ENCODE assay signal across 8 mouse cellular contexts in genomic region chr13:54716916-54717315, GRCm38 (mm10). TPM values are rescaled to one million over a fixed set of nuclear protein-coding genes. Genes with fewer than 3 reads are reported as not detected.
DNase-seq lines count a peak whose midpoint lies in the region; ATAC-seq lines count a peak whose summit lies in the region.

No protein-coding gene starts in this region.

- no peak for ATAC-seq in forebrain, embryonic 12.5 days (ENCODE audit: low FRiP score)
- ATAC-seq in hindbrain, embryonic 15.5 days (ENCODE audit: low FRiP score, low read depth), result peak; percentile 23

- H3K4me3 ChIP-seq in forebrain, embryonic 10.5 days, result no peak overlapping the region
- H3K4me3 ChIP-seq in forebrain, embryonic 12.5 days (replicated peaks), result no peak overlapping the region
- no peak overlapping the region for H3K4me3 ChIP-seq in hindbrain, embryonic 15.5 days

- H3K27ac ChIP-seq in forebrain, embryonic 10.5 days, result no peak overlapping the region
- no peak overlapping the region for H3K27ac ChIP-seq in forebrain, embryonic 12.5 days
- no peak overlapping the region for H3K27ac ChIP-seq in hindbrain, embryonic 15.5 days (replicated peaks)

- H3K9ac ChIP-seq in forebrain, embryonic 12.5 days, result no peak overlapping the region
- no peak overlapping the region for H3K9ac ChIP-seq in hindbrain, embryonic 15.5 days

- peaks cover 19% of the 10 kb centered on the region for H3K4me1 ChIP-seq in forebrain, embryonic 10.5 days
- H3K4me1 ChIP-seq in forebrain, embryonic 12.5 days, result no peaks in the 10 kb centered on the region
- 0 out of 2 replicates have a peak, but pooled peaks cover 5% of the 10 kb centered on the region for H3K4me1 ChIP-seq in hindbrain, embryonic 15.5 days (replicated peaks)

- no peaks in the 10 kb centered on the region for H3K9me3 ChIP-seq in forebrain, embryonic 10.5 days
- no peaks in the 10 kb centered on the region for H3K9me3 ChIP-seq in forebrain, embryonic 12.5 days
- H3K9me3 ChIP-seq in hindbrain, embryonic 15.5 days, result no peaks in the 10 kb centered on the region

- peak; percentile 57 for DNase-seq in forebrain, embryonic 10.5 days (ENCODE audit: extremely low spot score, low spot score)
- peak; percentile 43 for DNase-seq in 3134 (ENCODE audit: extremely low read depth, insufficient read length, low spot score)
- peak; percentile 42 for DNase-seq in adrenal gland, postnatal 25 days
- peak; percentile 50 for DNase-seq in embryo, embryonic 9.5 days (ENCODE audit: extremely low spot score)
- DNase-seq in lung, postnatal 10 days, result peak; percentile 41
- peak; percentile 64 for DNase-seq in right cerebral cortex, postnatal 4 days

- peaks cover 9% of the 10 kb centered on the region; the same call in 1 of the 2 replicates for H3K27me3 ChIP-seq in forebrain, embryonic 10.5 days (ENCODE audit: poor library complexity, severe bottlenecking)
- H3K27me3 ChIP-seq in forebrain, embryonic 12.5 days, result peaks cover 8% of the 10 kb centered on the region; the same call in 1 of the 2 replicates
- H3K27me3 ChIP-seq in hindbrain, embryonic 15.5 days, result no peaks in the 10 kb centered on the region

- 5% methylated on average over 5 of the region's 5 CpGs for WGBS in forebrain, embryonic 10.5 days
- 3% methylated on average over 5 of the region's 5 CpGs for WGBS in forebrain, embryonic 12.5 days
- 6% methylated on average over 5 of the region's 5 CpGs for WGBS in hindbrain, embryonic 15.5 days

- H3K4me2 ChIP-seq in forebrain, embryonic 12.5 days, result no peak overlapping the region
- H3K4me2 ChIP-seq in hindbrain, embryonic 15.5 days, result no peak overlapping the region

- no peaks in the 10 kb centered on the region for H3K36me3 ChIP-seq in forebrain, embryonic 10.5 days (replicated peaks)
- no peaks in the 10 kb centered on the region for H3K36me3 ChIP-seq in forebrain, embryonic 12.5 days (replicated peaks)
- no peaks in the 10 kb centered on the region for H3K36me3 ChIP-seq in hindbrain, embryonic 15.5 days

RNA-seq across cellular contexts. Expression of gene Cdhr2, which starts 15.7 kb away (rescaled TPM):
- 0.04 TPM in 1 of 2 replicates, not detected in the other for polyA plus RNA-seq in forebrain, embryonic 10.5 days (2016; fragmentation: Nextera tagmentation; extraction: Ambion mirVana)
- polyA plus RNA-seq in forebrain, embryonic 12.5 days (2016; fragmentation: Nextera tagmentation; extraction: Ambion mirVana), result 0.05 TPM in 1 of 2 replicates, not detected in the other
- not detected in 2 replicates for total RNA-seq in adrenal gland, postnatal 25 days (2021)
- 0.17 and 0.26 TPM in 2 replicates for polyA plus RNA-seq in hindbrain, embryonic 15.5 days (2015; fragmentation: Nextera tagmentation; extraction: Ambion mirVana)

RNA-seq across cellular contexts. Expression of gene Rnf44, which starts 23.2 kb away (rescaled TPM):
- polyA plus RNA-seq in forebrain, embryonic 10.5 days (2016; fragmentation: Nextera tagmentation; extraction: Ambion mirVana), result 88.6 and 106 TPM in 2 replicates
- polyA plus RNA-seq in forebrain, embryonic 12.5 days (2016; fragmentation: Nextera tagmentation; extraction: Ambion mirVana), result 102 and 113 TPM in 2 replicates
- 109 and 134 TPM in 2 replicates for total RNA-seq in adrenal gland, postnatal 25 days (2021)
- polyA plus RNA-seq in hindbrain, embryonic 15.5 days (2015; fragmentation: Nextera tagmentation; extraction: Ambion mirVana), result 90.7 and 91.5 TPM in 2 replicates

RNA-seq across cellular contexts. Expression of gene Gprin1, which starts 32.8 kb away (rescaled TPM):
- polyA plus RNA-seq in forebrain, embryonic 10.5 days (2016; fragmentation: Nextera tagmentation; extraction: Ambion mirVana), result 0.56 and 0.57 TPM in 2 replicates
- 4.3 and 11.3 TPM in 2 replicates for polyA plus RNA-seq in forebrain, embryonic 12.5 days (2016; fragmentation: Nextera tagmentation; extraction: Ambion mirVana)
- total RNA-seq in adrenal gland, postnatal 25 days (2021), result 3.9 and 4.1 TPM in 2 replicates
- 24.8 and 33.9 TPM in 2 replicates for polyA plus RNA-seq in hindbrain, embryonic 15.5 days (2015; fragmentation: Nextera tagmentation; extraction: Ambion mirVana)

RNA-seq across cellular contexts. Expression of gene Sncb, which starts 49.5 kb away (rescaled TPM):
- polyA plus RNA-seq in forebrain, embryonic 10.5 days (2016; fragmentation: Nextera tagmentation; extraction: Ambion mirVana), result 1.1 and 1.8 TPM in 2 replicates
- 2.7 and 3.6 TPM in 2 replicates for polyA plus RNA-seq in forebrain, embryonic 12.5 days (2016; fragmentation: Nextera tagmentation; extraction: Ambion mirVana)
- 0.91 and 1.6 TPM in 2 replicates for total RNA-seq in adrenal gland, postnatal 25 days (2021)
- 77.2 and 95.2 TPM in 2 replicates for polyA plus RNA-seq in hindbrain, embryonic 15.5 days (2015; fragmentation: Nextera tagmentation; extraction: Ambion mirVana)
